ENCODE assay signal across 8 mouse cellular contexts in genomic region chr12:112449828-112450180, GRCm38 (mm10). TPM values are rescaled to one million over a fixed set of nuclear protein-coding genes. Genes with fewer than 3 reads are reported as not detected.
DNase-seq lines count a peak whose midpoint lies in the region; ATAC-seq and TF ChIP-seq lines count a peak whose summit lies in the region.

No protein-coding gene starts in this region.

- ATAC-seq in embryonic facial prominence, embryonic 14.5 days (ENCODE audit: low read depth), result peak; percentile 61; the same call in 1 of the 2 replicates
- no peak for ATAC-seq in hindbrain, embryonic 13.5 days (ENCODE audit: low FRiP score)

- H3K4me2 ChIP-seq in embryonic facial prominence, embryonic 14.5 days (ENCODE audit: low read depth, low read length), result peak overlapping the region; percentile 0; the same call in 1 of the 2 replicates
- H3K4me2 ChIP-seq in hindbrain, embryonic 13.5 days, result no peak overlapping the region
- H3K4me2 ChIP-seq in myocyte (ENCODE audit: low read depth), result peak overlapping the region; percentile 42

- no peak for TF ChIP-seq CTCF in cerebellum, adult 2 months (IDR thresholded peaks at IDR 0.05; ENCODE audit: borderline replicate concordance, insufficient read depth, low read depth, low read length)

- WGBS in cerebellum, adult 2 months, result 30% methylated on average over 8 of the region's 8 CpGs
- 25% methylated on average over 8 of the region's 8 CpGs for WGBS in embryonic facial prominence, embryonic 14.5 days
- WGBS in hindbrain, embryonic 13.5 days, result 57% methylated on average over 8 of the region's 8 CpGs

- no peaks in the 10 kb centered on the region for H3K36me3 ChIP-seq in embryonic facial prominence, embryonic 14.5 days (ENCODE audit: control insufficient read depth, insufficient read depth, low read length)
- H3K36me3 ChIP-seq in hindbrain, embryonic 13.5 days, result no peaks in the 10 kb centered on the region
- no peaks in the 10 kb centered on the region for H3K36me3 ChIP-seq in myocyte (ENCODE audit: control insufficient read depth, insufficient read depth)

- TF ChIP-seq POLR2A in cerebellum, adult 2 months (IDR thresholded peaks at IDR 0.05; ENCODE audit: borderline replicate concordance, insufficient read depth, low read length), result no peak
- TF ChIP-seq POLR2A in myocyte (IDR thresholded peaks at IDR 0.05; ENCODE audit: insufficient read length, low read depth), result no peak

- H3K79me2 ChIP-seq in myocyte (ENCODE audit: control insufficient read depth, insufficient read depth), result no peaks in the 10 kb centered on the region

- no peak overlapping the region for H3K27ac ChIP-seq in cerebellum, adult 2 months (ENCODE audit: insufficient read depth, low read length)
- H3K27ac ChIP-seq in embryonic facial prominence, embryonic 14.5 days (replicated peaks; ENCODE audit: low read depth, low read length), result peak overlapping the region; percentile 70
- H3K27ac ChIP-seq in hindbrain, embryonic 13.5 days, result 0 out of 2 replicates have a peak overlapping the region, but pooled peaks have one; percentile 36

- H3K4me3 ChIP-seq in cerebellum, adult 2 months (replicated peaks; ENCODE audit: insufficient read depth, low read depth, low read length), result no peak overlapping the region
- no peak overlapping the region for H3K4me3 ChIP-seq in embryonic facial prominence, embryonic 14.5 days (ENCODE audit: low read depth, low read length)
- no peak overlapping the region for H3K4me3 ChIP-seq in hindbrain, embryonic 13.5 days
- H3K4me3 ChIP-seq in myocyte, result no peak overlapping the region

- H3K9ac ChIP-seq in embryonic facial prominence, embryonic 14.5 days (ENCODE audit: low read depth, low read length), result no peak overlapping the region
- no peak overlapping the region for H3K9ac ChIP-seq in hindbrain, embryonic 13.5 days

- H3K4me1 ChIP-seq in cerebellum, adult 2 months (ENCODE audit: control insufficient read depth, insufficient read depth, low read length), result peaks cover 20% of the 10 kb centered on the region
- H3K4me1 ChIP-seq in embryonic facial prominence, embryonic 14.5 days (ENCODE audit: control insufficient read depth, insufficient read depth, low read length), result peaks cover 7% of the 10 kb centered on the region
- H3K4me1 ChIP-seq in hindbrain, embryonic 13.5 days (replicated peaks), result peaks cover 22% of the 10 kb centered on the region

- DNase-seq in cerebellum, adult 2 months, result peak; percentile 37 to 52
- no peak for DNase-seq in cerebellum, adult 9-10 months
- DNase-seq in embryonic facial prominence, embryonic 14.5 days (ENCODE audit: low spot score), result peak; percentile 74
- DNase-seq in ovary, adult 18-20 months (ENCODE audit: low spot score), result no peak
- no peak for DNase-seq in adrenal gland, adult 8-10 months
- no peak for DNase-seq in gastrocnemius, postnatal 4 days (ENCODE audit: low spot score in 2 of 2)

- no peaks in the 10 kb centered on the region for H3K27me3 ChIP-seq in cerebellum, adult 2 months (ENCODE audit: control insufficient read depth, insufficient read depth, low read length)
- H3K27me3 ChIP-seq in embryonic facial prominence, embryonic 14.5 days (replicated peaks; ENCODE audit: control insufficient read depth, insufficient read depth, low read length), result no peaks in the 10 kb centered on the region
- H3K27me3 ChIP-seq in hindbrain, embryonic 13.5 days, result peaks cover 6% of the 10 kb centered on the region; the same call in 1 of the 2 replicates
- H3K27me3 ChIP-seq in myocyte (ENCODE audit: control insufficient read depth, insufficient read depth, insufficient read length), result peaks cover 21% of the 10 kb centered on the region

- H3ac ChIP-seq in myocyte (ENCODE audit: control insufficient read depth, insufficient read length), result no peak overlapping the region

- H3K9me3 ChIP-seq in embryonic facial prominence, embryonic 14.5 days (ENCODE audit: control insufficient read depth, low read length), result 0 out of 2 replicates have a peak, but pooled peaks cover 6% of the 10 kb centered on the region
- H3K9me3 ChIP-seq in hindbrain, embryonic 13.5 days, result peaks cover 9% of the 10 kb centered on the region; the same call in 1 of the 2 replicates

TF ChIP-seq in myocyte, 11 proteins besides CTCF, POLR2A, EP300 and RAD21:
- TF ChIP-seq REST (IDR thresholded peaks at IDR 0.05; ENCODE audit: insufficient read depth, insufficient read length) (no peak), MYOD1 (IDR thresholded peaks at IDR 0.05; ENCODE audit: control insufficient read depth in 1 of 3, insufficient read length in 2 of 3, low read depth in 2 of 3) (no peak), TCF3 (IDR thresholded peaks at IDR 0.05; ENCODE audit: insufficient read length, low read depth) (no peak), MYOG (IDR thresholded peaks at IDR 0.05; ENCODE audit: control insufficient read depth in 1 of 3, insufficient read depth in 1 of 3, insufficient read length in 2 of 3, low read depth in 2 of 3) (no peak), POLR2AphosphoS2 (IDR thresholded peaks at IDR 0.05; ENCODE audit: insufficient read length, low read depth) (no peak), USF1 (IDR thresholded peaks at IDR 0.05; ENCODE audit: low read depth) (no peak), SRF (IDR thresholded peaks at IDR 0.05; ENCODE audit: control insufficient read depth, insufficient read length, low read depth) (no peak), MAX (IDR thresholded peaks at IDR 0.05; ENCODE audit: low read depth) (no peak), TCF12 (IDR thresholded peaks at IDR 0.05; ENCODE audit: insufficient read depth, poor library complexity, severe bottlenecking) (no peak), E2F4 (IDR thresholded peaks at IDR 0.05; ENCODE audit: insufficient read depth) (no peak), CEBPB (IDR thresholded peaks at IDR 0.05; ENCODE audit: insufficient read depth, poor library complexity, severe bottlenecking) (no peak)

RNA-seq across cellular contexts. Expression of gene A530016L24Rik, which starts 39.4 kb away (rescaled TPM):
- polyA plus RNA-seq in cerebellum, adult 2 months (2012; rRNA removed), result 0.08 TPM in 1 of 2 replicates, not detected in the other
- polyA plus RNA-seq in embryonic facial prominence, embryonic 14.5 days (2014; fragmentation: Nextera tagmentation; extraction: Ambion mirVana), result 0.69 and 1.2 TPM in 2 replicates
- polyA plus RNA-seq in hindbrain, embryonic 13.5 days (2015; fragmentation: Nextera tagmentation; extraction: Ambion mirVana), result 0.12 TPM in 1 of 2 replicates, not detected in the other
- polyA plus RNA-seq in myocyte (2012; fragmentation: generic; extraction: Trizol), result 0.05 TPM
- 10 to 100 TPM; 15.9 to 41.5 (median 18.6) TPM for total RNA-seq in adrenal gland, adult 8-10 months (2022)
- total RNA-seq in gastrocnemius, postnatal 4 days (2021), result 1 to 10 TPM; 4.6 to 8.3 TPM

Comparison
In these comparisons a context has a peak if more than half of its experiments do, and no peak if none do; other contexts are left out.
1. DNase-seq: peak in cerebellum, adult 2 months (2 of 2) and embryonic facial prominence, embryonic 14.5 days (single experiment); none in cerebellum, adult 9-10 months (single experiment), ovary, adult 18-20 months (single experiment), adrenal gland, adult 8-10 months (single experiment) and gastrocnemius, postnatal 4 days (0 of 2).